Mouse (Mus musculus) left cerebral cortex, adult 11 months (tissue): Measurements from ENCODE around the gene Gfi1.

Source experiments
- DNase-seq: peaks from one replicate; pipeline ENCODE4 v3.0.0; 2022; ENCODE audit warnings: low spot score

Gfi1 gene

DNA sequence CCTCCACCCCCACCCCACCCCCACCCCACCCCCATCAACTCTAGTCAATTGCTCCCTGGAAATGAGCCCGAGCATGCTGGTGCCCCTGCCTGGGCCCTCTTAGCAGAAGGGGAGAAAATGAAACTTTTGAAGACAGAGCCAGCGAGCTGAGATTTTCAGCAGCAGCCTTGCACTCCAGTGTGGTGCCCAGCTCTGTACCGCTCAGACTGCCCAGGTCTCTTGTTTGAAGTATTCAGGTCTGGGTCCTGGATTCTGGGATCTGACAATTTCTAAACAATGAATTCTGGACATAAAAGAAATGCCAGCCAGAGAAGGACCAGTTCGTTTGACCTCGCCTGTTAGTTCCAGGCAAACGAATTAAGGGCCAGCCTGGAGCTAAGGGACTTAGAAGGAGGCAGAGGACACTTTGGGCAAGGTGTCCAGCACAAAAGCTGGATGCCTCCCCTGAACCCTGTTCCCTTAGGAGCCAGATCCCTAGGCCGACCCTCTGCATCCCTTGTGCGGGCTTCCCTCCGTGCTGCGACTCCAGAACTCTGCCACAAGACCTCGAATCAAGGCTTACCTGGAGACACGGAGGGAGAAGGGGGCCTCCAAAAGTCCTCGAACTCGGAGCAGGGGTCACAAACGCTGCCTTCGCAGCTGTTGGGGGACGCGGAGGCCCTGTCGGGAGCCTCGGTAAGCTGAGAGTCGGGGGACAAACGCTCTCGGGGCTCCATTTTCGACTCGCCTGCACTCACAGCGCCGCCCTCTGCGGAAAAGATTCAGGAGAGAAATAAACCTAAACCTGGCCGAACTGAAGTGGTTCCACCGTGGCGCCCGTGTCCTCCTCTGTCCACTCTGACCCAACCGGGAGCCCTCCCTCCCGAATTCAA lies 2.9 kb downstream of the Gfi1 start:
- DNase-seq, result no peak

GRCm38 (mm10) chr5:107721638-107722011 lies 4.2 kb downstream of the Gfi1 start:
- no peak for DNase-seq

DNA sequence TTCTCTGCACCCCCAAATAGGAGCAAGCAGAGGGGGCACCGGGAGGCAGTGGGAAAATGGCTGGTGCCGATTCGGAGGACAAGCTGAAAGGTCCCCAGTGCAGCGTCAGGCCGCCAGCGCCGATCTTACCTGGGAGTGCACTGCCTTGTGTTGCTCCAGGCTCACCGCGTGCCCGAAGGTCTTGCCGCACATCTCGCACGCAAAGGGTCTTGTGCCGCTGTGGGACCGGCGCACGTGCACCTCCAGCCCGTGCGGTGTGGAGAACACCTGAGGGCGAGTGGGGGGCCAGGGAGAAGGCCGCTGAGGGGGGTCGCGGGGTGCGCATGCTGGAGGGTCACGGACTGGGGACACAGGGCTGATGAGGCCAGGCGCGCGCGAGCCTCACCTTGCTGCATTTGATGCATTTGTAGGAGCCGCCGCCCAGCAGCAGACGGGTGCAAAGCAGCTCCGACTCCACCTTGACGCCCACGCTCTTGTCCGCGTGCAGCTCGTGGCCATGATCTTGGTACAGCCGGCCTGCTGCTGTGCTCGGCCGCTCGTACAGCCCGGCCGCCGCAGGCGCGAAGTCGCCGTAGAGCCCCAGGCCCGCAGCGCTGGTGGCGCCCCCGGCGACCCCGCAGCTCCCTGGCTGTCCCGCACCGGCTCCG lies 4.7 kb downstream of the Gfi1 start:
- DNase-seq, result no peak

DNA sequence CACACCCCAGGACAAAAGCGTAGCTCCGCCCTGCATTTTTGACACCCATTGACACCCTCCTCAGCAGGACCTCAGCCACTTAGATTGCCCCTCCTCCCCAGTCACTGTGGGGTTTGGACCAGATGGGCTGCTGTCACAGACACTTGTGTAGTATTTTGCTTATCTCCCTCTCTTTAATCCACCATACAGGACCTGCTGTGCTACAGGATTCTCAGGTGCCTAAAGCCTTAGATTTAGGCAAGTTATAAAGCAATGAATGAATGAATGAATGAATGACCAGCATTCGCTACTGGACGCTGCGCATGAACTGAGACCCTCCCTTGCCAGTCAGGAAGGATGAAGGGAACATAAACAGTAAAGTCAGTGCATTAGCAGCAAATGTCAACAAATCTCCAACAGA lies 5.3 kb downstream of the Gfi1 start:
- DNase-seq, result no peak

DNA sequence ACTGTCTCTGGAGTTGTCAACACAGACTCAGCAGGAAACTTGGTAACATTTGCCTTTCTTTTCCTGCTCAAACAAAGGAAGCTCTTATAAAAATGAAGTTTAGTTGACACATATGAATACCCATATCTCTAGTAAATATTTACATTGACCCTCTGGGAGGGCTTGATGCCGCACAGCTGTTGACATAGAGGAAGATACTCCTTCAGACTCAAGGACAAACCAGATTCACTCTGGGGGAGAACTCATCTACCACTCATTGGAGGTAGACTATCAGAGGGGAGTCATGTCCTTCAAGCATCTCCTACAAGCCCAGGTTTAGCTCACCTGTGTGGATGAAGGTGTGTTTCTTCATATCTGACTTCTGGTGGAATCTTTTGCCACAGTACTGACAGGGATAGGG lies 6.0 kb downstream of the Gfi1 start:
- no peak for DNase-seq

DNA sequence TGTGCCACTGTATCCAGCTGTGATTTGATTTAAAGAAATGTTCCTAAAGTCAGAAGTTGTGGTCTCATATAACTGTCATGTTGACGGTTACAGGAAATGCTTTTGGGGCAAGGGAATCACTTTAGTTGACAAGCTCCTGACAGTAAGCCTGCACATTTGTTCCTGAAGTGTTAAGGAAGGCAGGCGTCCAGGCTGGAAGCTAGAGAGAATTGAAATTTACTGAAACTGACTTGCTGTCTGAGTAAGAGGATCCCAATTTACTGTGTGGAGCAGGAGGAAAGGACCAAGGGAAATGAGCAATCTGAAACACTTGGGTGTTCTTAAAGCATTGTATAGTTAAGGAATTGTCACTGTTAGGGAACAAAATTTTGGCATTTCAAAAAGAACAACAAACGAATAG lies 6.6 kb downstream of the Gfi1 start:
- no peak for DNase-seq

- no peak for DNase-seq
These were observed 7.9 kb downstream of the Gfi1 start for GRCm38 (mm10) chr5:107717871-107718361.

DNA sequence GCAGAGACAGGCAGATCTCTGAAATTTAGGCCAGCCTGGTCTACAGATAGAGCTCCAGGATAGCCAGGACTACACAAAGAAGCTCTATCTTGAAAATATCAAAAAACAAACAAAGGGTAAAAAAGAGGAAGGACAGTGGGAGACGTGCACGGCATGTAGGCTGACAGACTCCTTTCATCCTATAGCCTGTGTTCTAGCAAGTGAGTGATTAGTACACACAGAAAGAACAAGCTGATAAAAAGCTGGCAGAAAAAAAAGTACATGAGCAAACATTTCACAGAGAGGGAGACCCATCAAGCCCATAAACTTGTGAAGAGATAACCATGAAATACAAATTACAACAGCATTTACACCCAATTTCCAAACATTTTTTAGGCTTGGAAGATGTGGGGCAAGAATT lies 14.1 kb downstream of the Gfi1 start:
- no peak for DNase-seq

GRCm38 (mm10) chr5:107708124-107708797 lies 17.6 kb downstream of the Gfi1 start:
- no peak for DNase-seq

DNA sequence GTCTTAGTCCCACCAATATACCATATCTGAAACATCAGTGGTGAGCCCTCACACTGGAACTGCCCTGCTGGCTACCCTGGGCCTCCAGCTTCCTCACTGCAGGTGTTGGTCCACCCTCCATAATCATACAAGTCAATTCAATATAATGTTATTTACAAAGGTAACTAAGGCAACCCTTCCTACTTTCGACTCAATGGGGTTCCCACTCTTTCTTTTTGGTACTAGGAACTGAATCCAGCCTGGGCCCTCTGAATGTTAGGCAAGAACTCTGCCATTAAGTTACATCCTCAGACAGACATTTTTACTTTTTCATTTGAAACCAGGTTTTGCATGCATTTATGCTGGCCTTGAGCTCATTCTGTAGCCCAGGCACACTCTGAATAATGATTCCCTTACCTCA lies 19.6 kb downstream of the Gfi1 start:
- DNase-seq, result no peak

GRCm38 (mm10) chr5:107705756-107706155 lies 20.1 kb downstream of the Gfi1 start:
- no peak for DNase-seq

DNA sequence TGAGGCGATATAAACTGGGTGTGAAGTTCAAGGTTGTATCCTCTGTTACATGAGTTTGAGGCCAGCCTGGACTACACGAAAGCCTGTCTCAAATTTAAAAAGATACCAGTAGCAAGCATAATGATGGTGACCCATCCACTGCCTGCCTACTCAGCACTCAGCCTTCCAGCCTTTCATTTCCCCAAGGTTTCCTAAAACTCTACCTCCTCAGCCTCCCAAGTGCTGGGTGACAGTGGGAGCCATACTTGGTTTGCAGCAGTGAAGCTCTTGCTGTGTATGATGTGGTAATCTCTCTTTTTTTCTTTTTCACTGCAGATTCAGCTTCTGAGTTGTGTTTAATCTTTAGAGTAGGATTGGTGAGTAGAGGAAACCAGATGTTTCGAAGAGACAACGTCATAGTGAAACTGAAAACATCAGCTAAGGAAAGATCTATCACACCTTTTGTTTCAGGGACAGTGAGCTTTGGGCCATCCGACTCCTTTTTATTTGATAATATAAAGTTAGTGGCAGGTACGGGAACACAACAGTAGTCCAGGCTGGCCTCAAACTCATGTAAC lies 22.6 kb downstream of the Gfi1 start:
- no peak for DNase-seq

GRCm38 (mm10) chr5:107701658-107702057 lies 24.2 kb downstream of the Gfi1 start:
- DNase-seq, result no peak

DNA sequence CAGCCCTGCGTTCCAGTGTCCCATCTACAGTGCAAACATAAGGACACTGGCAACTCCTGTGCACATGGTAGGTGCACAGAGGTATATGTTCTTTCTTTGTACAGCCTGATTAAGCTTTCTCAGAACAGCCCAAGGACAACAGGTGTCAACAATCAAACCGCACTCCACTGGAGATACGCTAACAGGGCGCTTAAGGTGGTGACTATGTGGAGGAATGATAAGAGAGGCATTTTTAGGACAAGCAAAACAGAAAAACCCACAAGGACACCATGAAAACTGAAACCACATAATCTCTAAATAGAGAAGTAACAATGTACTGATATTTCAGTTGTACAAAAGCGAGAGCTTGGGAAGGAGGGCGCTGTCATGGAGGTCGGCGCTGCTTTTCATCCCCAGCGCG lies 25.0 kb downstream of the Gfi1 start:
- no peak for DNase-seq

DNA sequence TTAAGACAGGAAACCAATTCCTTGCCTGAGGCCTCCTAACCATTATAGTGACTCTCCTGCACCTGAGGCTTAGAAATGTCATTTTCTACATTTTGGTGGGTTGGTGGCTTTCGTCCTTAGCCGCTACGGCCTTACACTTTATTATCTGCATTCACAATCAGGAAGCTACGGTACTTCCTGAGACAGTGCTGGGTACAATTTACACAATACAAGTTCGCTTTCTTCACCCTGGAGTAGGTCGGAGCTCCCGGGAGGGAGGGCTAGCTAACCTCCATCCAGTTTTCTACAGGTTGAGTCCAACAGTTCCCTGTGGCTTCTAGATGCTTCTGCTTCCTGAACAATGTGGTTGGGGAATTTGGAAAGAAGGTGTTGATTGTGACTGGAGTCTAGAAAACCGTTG lies 26.9 kb downstream of the Gfi1 start:
- DNase-seq, result no peak

- no peak for DNase-seq
These were observed 30.8 kb downstream of the Gfi1 start for GRCm38 (mm10) chr5:107695019-107695418.

DNA sequence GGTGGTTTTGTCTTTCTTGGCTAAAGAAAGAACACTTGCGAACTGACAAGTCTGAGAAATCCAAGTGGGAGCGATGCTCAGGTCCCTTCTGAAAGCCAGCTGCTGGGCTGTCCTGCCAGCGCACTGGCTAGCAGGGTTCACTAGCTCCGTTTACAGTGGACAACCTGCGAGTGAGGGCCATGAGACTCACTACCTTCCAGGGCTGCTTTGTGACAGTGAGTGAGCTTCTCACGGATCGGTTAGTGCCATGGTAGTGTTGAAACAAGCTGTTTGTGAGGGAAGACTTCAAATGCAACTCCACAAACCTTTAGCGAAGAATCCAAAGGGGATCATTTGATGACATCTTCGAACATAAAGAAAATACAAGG lies 37.4 kb downstream of the Gfi1 start:
- no peak for DNase-seq

DNA sequence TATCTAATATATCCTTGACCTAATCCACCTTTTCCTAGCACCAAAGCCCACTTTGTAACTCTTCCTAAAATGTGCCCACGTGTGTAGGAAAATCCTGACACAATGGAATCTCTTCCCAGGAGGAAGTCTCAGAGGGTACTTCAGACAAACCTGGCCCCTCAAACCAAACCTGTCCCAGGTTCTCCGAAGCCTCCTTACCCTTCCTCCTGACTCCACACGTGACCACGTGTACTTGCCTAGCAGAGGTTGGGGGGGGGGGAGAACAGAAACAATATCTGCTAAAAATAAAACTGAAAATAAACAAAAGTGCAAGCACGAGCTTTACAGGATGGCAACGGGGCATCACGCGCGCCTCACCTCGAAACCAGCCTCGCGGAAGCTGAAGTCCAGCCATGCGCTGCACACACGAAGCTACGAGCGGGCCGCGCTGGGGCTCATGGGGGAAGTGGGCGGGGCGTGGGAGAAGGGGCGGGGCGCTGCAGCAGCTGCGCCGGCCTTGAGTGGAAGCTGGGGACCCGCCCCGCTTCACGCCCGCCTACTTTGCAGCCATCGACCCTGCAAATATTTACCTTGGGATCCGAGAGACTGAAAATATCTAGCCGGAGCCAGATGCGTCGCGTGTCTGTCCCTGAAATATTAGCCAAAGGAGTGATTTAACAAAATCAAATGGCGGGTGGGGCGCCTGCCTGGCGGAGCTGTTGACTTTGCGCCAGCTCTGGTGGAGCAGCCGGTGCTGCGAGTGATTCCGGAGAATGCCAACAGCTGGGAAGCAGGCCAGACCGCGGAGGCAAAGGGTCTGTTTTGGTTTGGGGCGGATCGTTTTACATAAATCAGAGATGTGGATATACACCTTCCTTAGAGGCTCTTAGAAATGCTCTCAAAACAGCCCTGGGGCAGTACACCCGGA lies 38.0 kb downstream of the Gfi1 start:
- DNase-seq, result peak; percentile 30

DNA sequence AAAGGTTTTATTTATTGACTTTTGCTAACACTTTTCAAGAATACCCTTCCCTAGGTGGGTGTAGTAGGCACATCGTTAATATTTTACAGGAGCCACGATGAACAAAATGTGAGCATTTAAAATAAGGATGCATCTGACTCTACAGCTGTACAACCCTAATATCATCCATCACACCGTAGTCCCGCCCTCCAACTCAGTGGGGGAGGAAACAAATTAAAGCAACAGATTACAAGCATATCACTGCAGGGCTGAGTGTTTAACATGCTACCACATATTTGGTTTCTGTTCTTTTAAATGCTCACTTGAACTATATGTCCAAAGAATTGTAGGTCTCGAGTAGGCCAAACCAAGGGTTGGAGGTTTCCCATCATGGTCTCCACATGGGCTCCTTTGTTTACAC lies 38.7 kb downstream of the Gfi1 start:
- DNase-seq, result no peak

GRCm38 (mm10) chr5:107684380-107684779 lies 41.5 kb downstream of the Gfi1 start:
- no peak for DNase-seq

GRCm38 (mm10) chr5:107681300-107681699 lies 44.5 kb downstream of the Gfi1 start:
- DNase-seq, result no peak

GRCm38 (mm10) chr5:107678392-107678791 lies 47.4 kb downstream of the Gfi1 start:
- no peak for DNase-seq
